Mouse (Mus musculus) limb, embryonic 13.5 days (tissue): ENCODE results near the gene Paxx. TPM values are rescaled to one million over a fixed set of nuclear protein-coding genes. Genes with fewer than 3 reads are reported as not detected.
A peak's percentile ranks its signal among the peaks of the same experiment; 100 is the strongest.

Experiments used
- ATAC-seq: fragments of 200-750 bp; cut with Nextera tagmentation; 2 replicates; pipeline ENCODE4 v1.8.0; 2017; ENCODE audit warnings: low read depth, moderate number of reproducible peaks, moderate TSS enrichment; ENCODE audit not compliant: low FRiP score
- H3K27ac ChIP-seq: fragments of 300-500 bp; sonication (generic); 2 replicates; pipeline ENCODE4 v1.5.1; 2015; ENCODE audit warnings: inconsistent platforms, mild to moderate bottlenecking, moderate library complexity
- H3K27me3 ChIP-seq: fragments of 300-500 bp; sonication (generic); 2 replicates; pipeline ENCODE4 v1.6.1; 2015; ENCODE audit warnings: mild to moderate bottlenecking, inconsistent platforms
- H3K36me3 ChIP-seq: fragments of 300-500 bp; sonication (generic); 2 replicates; pipeline ENCODE4 v1.6.1; 2015; ENCODE audit warnings: inconsistent platforms, mild to moderate bottlenecking, moderate library complexity
- H3K4me1 ChIP-seq: fragments of 300-500 bp; sonication (generic); 2 replicates; pipeline ENCODE4 v1.6.1; 2015; ENCODE audit warnings: inconsistent platforms
- H3K4me2 ChIP-seq: fragments of 300-500 bp; sonication (generic); replicated peaks from 2 replicates; pipeline ENCODE4 v1.6.1; 2015; ENCODE audit warnings: inconsistent platforms, mild to moderate bottlenecking, moderate library complexity
- H3K4me3 ChIP-seq: fragments of 300-500 bp; sonication (generic); 2 replicates; pipeline ENCODE4 v1.5.1; 2015; ENCODE audit warnings: moderate library complexity, mild to moderate bottlenecking, inconsistent platforms
- H3K9ac ChIP-seq: fragments of 300-500 bp; sonication (generic); 2 replicates; pipeline ENCODE4 v1.6.1; 2015; ENCODE audit warnings: mild to moderate bottlenecking, inconsistent platforms
- H3K9me3 ChIP-seq: fragments of 300-500 bp; sonication (generic); 2 replicates; pipeline ENCODE4 v1.6.1; 2016; ENCODE audit warnings: inconsistent platforms
- WGBS: fragments of 180-500 bp; shearing (Covaris S2); methylation state at CpG from one replicate; pipeline ENCODE4 v1.1.7; 2015; 5-methylcytosine and 5-hydroxymethylcytosine counted together
- polyA plus RNA-seq: library from polyadenylated mRNA; unstranded; fragments of >200 nt; fragmentation: Nextera tagmentation; extraction: Ambion mirVana; gene quantifications from 2 replicates; pipeline ENCODE4 v1.2.1, GENCODE M21; 2015

Gene Paxx
- polyA plus RNA-seq, 1 experiment from 2014 or later = 35.0 TPM

DNA sequence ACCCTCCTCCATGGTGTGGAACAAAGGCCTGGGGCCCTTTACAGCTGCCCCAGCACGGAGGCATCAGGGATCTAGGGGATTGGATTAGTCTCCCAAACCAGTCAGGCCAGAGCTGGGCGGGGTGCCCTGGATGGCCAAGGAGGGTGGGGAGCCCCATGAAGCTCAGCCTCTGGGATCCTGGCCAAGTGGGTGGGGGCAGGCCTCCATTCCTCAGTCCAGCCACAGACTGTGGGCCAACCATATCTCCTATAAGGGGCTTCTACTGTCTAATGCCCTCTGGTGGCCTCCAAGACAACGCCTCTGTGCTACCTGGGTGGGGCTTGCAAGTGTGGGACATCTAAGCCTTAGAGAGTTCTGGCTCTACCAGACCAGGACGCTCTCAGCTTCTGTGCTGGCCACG lies 2.0 kb downstream of the Paxx start:
- 73% methylated on average over 5 of the region's 5 CpGs for WGBS
- peaks cover 21% of the 10 kb centered on the region for H3K4me1 ChIP-seq
- H3K27me3 ChIP-seq = no peaks in the 10 kb centered on the region
- peaks cover 15% of the 10 kb centered on the region for H3K36me3 ChIP-seq
- no peak for ATAC-seq
- no peak overlapping the region for H3K27ac ChIP-seq
- H3K9me3 ChIP-seq = no peaks in the 10 kb centered on the region
- H3K4me2 ChIP-seq = 0 out of 2 replicates have a peak overlapping the region, but pooled peaks have one; percentile 87
- no peak overlapping the region for H3K4me3 ChIP-seq
- no peak overlapping the region for H3K9ac ChIP-seq

DNA sequence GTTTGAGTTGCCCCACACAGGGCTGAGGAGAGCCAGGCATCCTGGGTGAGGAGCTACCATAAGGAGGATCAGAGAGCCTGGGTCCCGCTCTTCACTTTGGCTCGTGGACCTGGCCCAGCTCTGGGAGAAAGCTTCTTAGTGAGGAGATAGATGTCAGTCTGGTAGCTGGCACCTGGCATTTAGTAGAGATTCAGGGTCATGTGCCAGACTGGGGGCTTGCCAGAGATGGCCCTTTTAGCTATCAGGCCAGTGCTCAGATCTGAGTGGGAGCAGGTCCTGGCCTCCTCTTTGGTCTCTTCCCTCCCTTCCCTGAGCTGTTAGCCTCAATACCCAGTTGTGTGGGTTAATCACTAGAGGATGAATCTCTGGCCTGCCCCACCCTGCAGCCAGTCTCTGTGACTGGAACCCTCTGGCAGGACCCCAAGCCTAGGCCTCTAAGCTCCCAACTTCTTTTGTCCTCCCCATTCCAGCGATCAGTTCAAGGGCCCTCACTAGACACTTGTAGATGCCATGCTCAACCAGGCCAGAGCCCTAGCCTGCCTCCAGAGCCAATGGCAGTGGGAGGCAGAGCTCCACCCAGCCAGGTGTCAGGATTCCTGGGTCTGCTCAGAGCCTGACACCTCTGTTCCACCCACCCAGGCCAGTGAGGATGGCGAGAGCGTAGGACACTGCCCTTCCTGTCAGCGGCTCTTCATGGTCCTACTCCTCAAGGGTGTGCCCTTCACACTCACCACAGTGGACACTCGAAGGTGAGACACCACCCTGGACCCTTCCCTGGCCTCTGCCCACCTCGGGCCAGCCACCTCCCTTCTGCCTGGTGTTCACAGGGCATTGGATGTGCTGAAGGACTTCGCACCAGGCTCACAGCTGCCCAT lies 3.6 kb downstream of the Paxx start:
- no peak for ATAC-seq

DNA sequence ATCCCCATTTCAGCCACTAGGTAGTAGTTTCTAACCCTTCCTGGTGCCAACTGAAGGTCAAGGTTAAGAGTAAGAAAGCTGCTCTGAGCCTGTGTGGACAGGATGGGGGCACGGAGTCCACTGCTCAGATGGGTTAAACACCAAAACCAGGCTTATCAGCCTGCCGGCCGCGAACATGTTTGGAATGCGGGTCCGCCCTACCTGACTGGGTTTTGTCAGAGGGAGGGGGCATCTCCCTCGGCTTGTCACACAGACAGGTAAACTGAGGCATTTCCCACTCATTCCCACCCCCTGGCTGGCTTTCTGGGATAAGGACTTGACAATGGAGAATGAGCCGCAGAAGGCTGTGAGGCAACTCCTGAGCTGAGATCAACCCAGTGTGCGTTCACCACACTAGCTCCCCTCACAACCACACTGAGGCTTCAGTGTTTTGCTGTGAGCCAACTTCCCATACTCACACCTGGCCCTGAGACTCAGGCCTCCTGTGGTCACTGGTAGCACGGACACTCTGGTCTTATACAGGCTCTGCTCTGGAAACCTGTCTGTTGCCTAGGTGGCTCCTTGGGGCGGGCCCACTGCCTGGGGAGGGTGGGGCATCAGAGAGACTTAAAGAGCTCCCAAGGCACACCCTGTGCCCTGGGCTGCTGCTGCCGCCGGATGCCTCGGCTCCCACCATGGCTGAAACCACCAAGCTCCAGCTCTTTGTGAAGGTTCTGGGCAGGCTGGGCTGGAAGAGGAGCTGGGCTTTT lies 4.5 kb downstream of the Paxx start, which contains the start of gene Clic3:
Clic3 (plus strand) TSS at position 634 of the 749 bp plus-strand sequence.
- Histone ChIP-seq H3K27me3 (no peaks in the 10 kb centered on the region), H3K4me2 (no peak within 1 kb of the TSS), H3K4me3 (no peak within 1 kb of the TSS), H3K9ac (no peak within 1 kb of the TSS), H3K4me1 (peaks cover 19% of the 10 kb centered on the region), H3K9me3 (no peaks in the 10 kb centered on the region), H3K36me3 (peaks cover 15% of the 10 kb centered on the region), H3K27ac (no peak within 1 kb of the TSS)
- no peak for ATAC-seq
- WGBS = 57% methylated on average over 14 of the region's 14 CpGs

More for the DNA sequence above, 3.6 kb downstream of the Paxx start:
- no peak overlapping the region for H3K4me3 ChIP-seq
- no peak overlapping the region for H3K9ac ChIP-seq
- WGBS = 85% methylated on average over 9 of the region's 9 CpGs
- H3K36me3 ChIP-seq = peaks cover 15% of the 10 kb centered on the region
- H3K9me3 ChIP-seq = no peaks in the 10 kb centered on the region
- no peak overlapping the region for H3K27ac ChIP-seq
- H3K27me3 ChIP-seq = no peaks in the 10 kb centered on the region
- H3K4me1 ChIP-seq = peaks cover 21% of the 10 kb centered on the region
- H3K4me2 ChIP-seq = no peak overlapping the region

DNA sequence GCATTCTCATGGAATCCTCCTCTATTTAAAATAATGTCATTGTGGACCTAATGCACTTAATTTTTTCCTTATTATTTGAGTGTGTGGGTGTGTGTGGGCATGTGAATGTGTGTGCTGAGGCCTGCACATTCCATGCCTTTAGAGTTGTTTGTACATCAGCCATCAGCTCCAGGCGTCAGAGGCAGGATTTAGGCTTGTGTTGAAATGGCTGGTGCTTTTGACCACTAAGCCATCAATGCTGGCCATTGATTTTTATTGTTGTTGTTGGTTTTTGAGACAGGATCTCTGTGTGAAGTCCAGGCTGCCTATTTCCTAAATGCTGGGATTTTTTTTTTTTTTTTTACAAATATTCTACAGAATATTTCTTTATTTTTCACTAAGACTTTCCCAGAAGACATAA lies 7.9 kb downstream of the Paxx start:
- Histone ChIP-seq H3K4me1 (no peaks in the 10 kb centered on the region), H3K27me3 (no peaks in the 10 kb centered on the region), H3K27ac (no peak overlapping the region), H3K9ac (no peak overlapping the region), H3K36me3 (peaks cover 3% of the 10 kb centered on the region; the same call in 1 of the 2 replicates), H3K9me3 (no peaks in the 10 kb centered on the region), H3K4me3 (no peak overlapping the region), H3K4me2 (no peak overlapping the region)
- 31% methylated on average over 1 of the region's 1 CpGs for WGBS
- no peak for ATAC-seq

DNA sequence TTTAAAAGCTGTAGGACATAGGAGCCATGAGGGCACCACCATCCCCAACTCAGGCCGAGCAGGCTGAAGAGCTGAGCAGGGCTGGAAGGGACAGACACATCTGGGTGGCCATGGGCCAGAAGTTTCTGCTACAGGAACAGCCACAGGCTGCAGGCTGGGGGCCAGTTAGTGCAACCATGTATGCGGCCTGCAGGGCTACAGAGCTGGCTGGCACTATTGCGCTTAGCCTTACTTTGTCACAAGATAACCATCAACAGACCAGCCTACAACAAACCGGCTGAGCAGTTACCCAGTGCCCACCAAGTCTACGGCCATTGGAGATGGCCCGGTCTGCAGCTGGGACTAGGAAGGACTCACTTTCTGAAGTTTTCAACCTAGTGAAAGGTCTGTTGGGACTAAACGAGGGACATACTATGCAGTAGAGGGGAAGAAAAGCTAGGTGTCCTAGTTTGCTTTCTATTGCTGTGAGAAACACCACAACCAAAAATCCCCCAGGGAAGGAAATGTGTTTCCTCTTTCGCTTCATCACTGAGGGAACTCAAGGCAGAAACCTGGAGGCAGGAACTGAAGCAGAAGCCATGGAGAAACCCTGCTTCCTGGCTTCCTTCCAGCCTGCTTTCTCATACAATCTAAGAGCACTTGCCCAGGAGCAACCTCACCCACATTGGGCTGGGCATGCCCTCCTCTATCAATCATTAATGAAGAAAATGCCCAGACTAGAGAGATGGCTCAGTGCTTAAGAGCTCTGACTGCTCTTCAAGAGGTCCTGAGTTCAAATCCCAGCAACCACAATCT lies 9.8 kb downstream of the Paxx start:
- H3K36me3 ChIP-seq = peaks cover 11% of the 10 kb centered on the region
- no peak overlapping the region for H3K4me3 ChIP-seq
- no peaks in the 10 kb centered on the region for H3K9me3 ChIP-seq
- 83% methylated on average over 8 of the region's 8 CpGs for WGBS
- no peak overlapping the region for H3K27ac ChIP-seq
- H3K27me3 ChIP-seq = no peaks in the 10 kb centered on the region
- no peaks in the 10 kb centered on the region for H3K4me1 ChIP-seq
- no peak overlapping the region for H3K4me2 ChIP-seq
- no peak for ATAC-seq
- no peak overlapping the region for H3K9ac ChIP-seq

DNA sequence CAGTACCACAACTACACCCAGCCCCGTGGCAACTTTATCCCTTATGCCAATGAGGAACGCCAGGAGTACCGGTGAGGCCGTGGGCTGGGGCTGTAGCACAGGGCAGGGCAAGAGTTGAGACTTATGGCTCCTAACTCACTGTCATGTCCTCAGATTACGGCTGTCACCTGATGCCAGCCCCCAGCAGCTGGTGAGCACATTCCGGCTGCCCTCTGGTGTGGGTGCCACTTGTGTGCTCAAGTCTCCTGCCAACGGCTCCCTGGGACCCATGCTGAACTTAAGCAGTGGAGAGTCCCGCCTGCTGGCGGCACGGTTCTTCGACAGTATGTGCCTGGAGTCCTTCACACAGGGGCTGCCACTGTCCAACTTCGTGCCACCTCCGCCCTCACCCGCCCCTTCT lies 18.2 kb downstream of the Paxx start:
- H3K27ac ChIP-seq = no peak overlapping the region

DNA sequence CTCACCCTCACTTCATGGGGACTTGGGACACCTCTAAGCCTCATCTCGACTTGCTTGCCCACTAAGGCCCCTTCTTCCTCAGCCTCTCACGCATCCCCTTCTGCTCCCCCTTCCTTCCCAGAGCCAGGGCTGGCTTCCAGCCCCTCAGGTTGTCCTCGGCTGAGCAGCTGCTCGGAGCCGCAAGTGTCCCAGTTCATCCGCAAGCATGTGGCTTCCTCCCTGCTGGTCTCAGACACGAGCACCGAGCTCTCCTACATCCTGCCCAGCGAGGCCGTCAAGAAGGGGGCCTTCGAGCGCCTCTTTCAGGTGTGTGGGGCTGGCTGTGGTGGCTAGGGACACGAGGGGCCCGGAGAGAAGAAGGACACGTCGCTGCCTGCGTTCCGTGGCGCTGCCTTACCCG lies 19.8 kb downstream of the Paxx start:
- 87% methylated on average over 20 of the region's 20 CpGs for WGBS
- H3K27ac ChIP-seq = no peak overlapping the region
- H3K36me3 ChIP-seq = peaks cover 53% of the 10 kb centered on the region

More for the DNA sequence above, 18.2 kb downstream of the Paxx start:
- H3K4me1 ChIP-seq = no peaks in the 10 kb centered on the region
- 90% methylated on average over 14 of the region's 14 CpGs for WGBS
- ATAC-seq = no peak
- H3K36me3 ChIP-seq = peaks cover 57% of the 10 kb centered on the region
- no peaks in the 10 kb centered on the region for H3K9me3 ChIP-seq
- H3K27me3 ChIP-seq = no peaks in the 10 kb centered on the region
- H3K4me2 ChIP-seq = no peak overlapping the region
- H3K9ac ChIP-seq = no peak overlapping the region
- no peak overlapping the region for H3K4me3 ChIP-seq

DNA sequence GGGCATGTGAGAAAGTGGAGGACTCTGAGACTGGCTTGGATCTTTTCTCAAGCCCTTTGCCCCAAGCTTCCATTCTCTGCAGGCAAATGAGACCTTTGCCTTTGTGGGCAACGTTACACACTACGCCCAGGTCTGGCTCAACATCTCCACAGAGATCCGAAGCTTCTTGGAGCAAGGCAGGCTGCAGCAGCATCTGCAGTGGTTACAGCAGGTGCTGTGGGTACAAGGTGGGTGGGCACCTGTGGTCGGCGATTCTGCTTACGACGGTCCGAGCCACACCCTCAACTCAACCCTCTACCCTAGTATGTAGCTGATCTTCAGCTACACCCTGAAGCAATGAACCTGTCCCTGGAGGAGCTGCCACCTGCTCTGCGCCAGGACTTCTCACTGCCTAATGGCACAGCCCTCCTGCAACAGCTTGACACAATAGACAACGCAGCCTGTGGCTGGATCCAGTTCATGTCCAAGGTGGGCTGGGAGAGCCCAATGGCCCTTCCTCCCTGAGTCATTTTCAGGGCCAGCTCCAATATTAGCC lies 24.5 kb downstream of the Paxx start:
- H3K27ac ChIP-seq = no peak overlapping the region
- no peaks in the 10 kb centered on the region for H3K9me3 ChIP-seq
- 93% methylated on average over 10 of the region's 10 CpGs for WGBS
- peaks cover 35% of the 10 kb centered on the region for H3K36me3 ChIP-seq
- no peak for ATAC-seq
- no peaks in the 10 kb centered on the region for H3K4me1 ChIP-seq
- H3K9ac ChIP-seq = no peak overlapping the region
- H3K4me3 ChIP-seq = no peak overlapping the region
- peaks cover 4% of the 10 kb centered on the region; the same call in 1 of the 2 replicates for H3K27me3 ChIP-seq
- H3K4me2 ChIP-seq = no peak overlapping the region

More for the DNA sequence above, 19.8 kb downstream of the Paxx start:
- H3K4me1 ChIP-seq = no peaks in the 10 kb centered on the region
- H3K4me2 ChIP-seq = no peak overlapping the region
- H3K4me3 ChIP-seq = no peak overlapping the region
- H3K9ac ChIP-seq = no peak overlapping the region
- no peaks in the 10 kb centered on the region for H3K9me3 ChIP-seq
- no peaks in the 10 kb centered on the region for H3K27me3 ChIP-seq
- no peak for ATAC-seq

DNA sequence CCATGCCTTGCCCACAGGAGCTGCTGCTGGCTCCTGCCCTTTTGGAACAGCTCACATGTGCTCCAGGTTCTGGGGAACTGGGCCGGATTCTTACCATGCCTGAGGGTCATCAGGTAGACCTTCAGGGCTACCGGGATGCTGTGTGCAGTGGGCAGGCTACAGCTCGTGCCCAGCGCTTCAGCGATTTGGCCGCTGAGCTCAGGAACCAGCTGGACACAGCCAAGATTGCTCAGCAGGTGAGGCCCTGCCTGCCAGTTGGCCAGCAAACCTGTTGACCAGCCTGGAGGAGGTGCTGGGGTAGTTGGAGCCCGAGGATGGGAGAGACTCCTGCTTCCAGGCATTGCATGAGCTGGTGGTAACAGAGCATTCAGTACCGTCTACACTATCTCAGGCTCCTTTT lies 26.6 kb downstream of the Paxx start:
- 83% methylated on average over 8 of the region's 8 CpGs for WGBS
- H3K9ac ChIP-seq = 0 out of 2 replicates have a peak overlapping the region, but pooled peaks have one; percentile 1

DNA sequence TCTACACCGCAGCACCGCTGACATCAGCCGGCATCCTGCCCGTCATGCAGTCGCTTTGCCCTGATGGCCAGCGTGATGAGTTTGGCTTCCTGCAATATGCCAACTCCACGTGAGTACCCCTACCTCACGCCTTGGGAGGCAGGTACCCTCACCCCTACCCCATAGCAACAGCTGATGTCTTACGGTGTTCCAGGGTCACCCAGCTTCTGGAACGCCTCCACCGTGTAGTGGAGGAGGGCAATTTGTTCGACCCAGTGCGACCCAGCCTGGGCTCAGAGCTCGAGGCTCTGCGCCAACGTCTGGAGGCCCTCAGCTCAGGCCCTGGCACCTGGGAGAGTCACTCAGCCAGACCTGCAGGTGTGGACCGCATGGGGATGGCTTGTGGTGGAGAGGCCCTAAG lies 27.8 kb downstream of the Paxx start:
- Histone ChIP-seq H3K27me3 (peaks cover 27% of the 10 kb centered on the region), H3K27ac (no peak overlapping the region), H3K4me1 (peaks cover 8% of the 10 kb centered on the region; the same call in 1 of the 2 replicates), H3K4me3 (no peak overlapping the region), H3K36me3 (peaks cover 13% of the 10 kb centered on the region), H3K9me3 (no peaks in the 10 kb centered on the region), H3K9ac (no peak overlapping the region), H3K4me2 (no peak overlapping the region)
- no peak for ATAC-seq
- 76% methylated on average over 17 of the region's 17 CpGs for WGBS

More for the DNA sequence above, 26.6 kb downstream of the Paxx start:
- ATAC-seq = no peak
- Histone ChIP-seq H3K4me2 (no peak overlapping the region), H3K27me3 (peaks cover 23% of the 10 kb centered on the region), H3K4me3 (no peak overlapping the region), H3K9me3 (no peaks in the 10 kb centered on the region), H3K4me1 (peaks cover 3% of the 10 kb centered on the region; the same call in 1 of the 2 replicates), H3K36me3 (peaks cover 22% of the 10 kb centered on the region), H3K27ac (no peak overlapping the region)

DNA sequence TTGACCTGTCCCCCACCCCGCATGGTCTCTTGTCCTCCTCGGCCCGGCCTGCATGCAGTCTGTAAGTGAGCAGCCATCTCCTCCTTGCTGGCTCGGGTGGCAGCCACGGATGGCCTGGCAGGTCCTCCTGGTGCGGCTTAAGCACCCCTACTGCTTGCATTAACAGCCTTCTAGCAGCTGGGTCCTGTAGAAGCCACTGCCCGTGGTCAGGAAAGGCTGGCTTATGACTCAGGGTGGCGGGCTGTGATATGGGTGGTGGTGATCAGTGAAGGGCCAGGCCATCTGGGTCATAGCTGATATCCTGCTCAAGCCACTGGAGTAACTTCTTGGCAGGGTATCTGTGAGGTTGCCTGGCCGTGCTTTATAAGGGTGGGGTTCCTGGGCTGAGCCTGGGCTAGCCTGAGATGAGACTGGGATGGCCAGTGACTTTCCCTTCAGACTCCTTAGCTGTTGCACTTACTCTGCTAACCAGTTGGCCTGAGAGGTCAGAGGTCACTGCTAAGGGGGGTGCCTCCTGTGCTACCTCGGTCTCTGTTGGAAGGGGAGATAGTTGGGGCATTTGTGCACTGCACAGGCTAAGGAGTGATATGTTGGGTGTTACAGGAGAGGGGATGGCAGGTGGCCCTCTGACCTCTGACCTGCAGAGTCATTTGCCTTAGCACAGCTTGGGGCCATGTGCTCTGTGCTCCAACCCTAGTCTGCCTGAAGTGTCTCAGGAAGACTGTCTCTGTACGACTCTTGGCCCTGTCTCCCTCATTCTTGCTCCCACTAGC lies 28.4 kb downstream of the Paxx start:
- no peak for ATAC-seq
- Histone ChIP-seq H3K9ac (no peak overlapping the region), H3K27ac (no peak overlapping the region), H3K27me3 (peaks cover 27% of the 10 kb centered on the region), H3K4me1 (peaks cover 8% of the 10 kb centered on the region; the same call in 1 of the 2 replicates), H3K4me3 (no peak overlapping the region), H3K4me2 (no peak overlapping the region), H3K9me3 (no peaks in the 10 kb centered on the region), H3K36me3 (peaks cover 8% of the 10 kb centered on the region)
- WGBS = 63% methylated on average over 11 of the region's 11 CpGs
